Mouse (Mus musculus) liver, embryonic 14.5 days (tissue): ENCODE data around the gene Slc26a6. TPM values are rescaled to one million over a fixed set of nuclear protein-coding genes. Genes with fewer than 3 reads are reported as not detected.

Experiments used
- ATAC-seq: fragments of 200-750 bp; cut with Nextera tagmentation; 2 replicates; pipeline ENCODE4 v1.8.0; 2017; ENCODE audit warnings: moderate number of reproducible peaks, mild to moderate bottlenecking, moderate library complexity; ENCODE audit not compliant: insufficient read depth
- DNase-seq, 3 experiments: peaks; one replicate each; pipeline ENCODE4 v3.0.0-alpha.2; 2012 to 2013; ENCODE audit warnings: low read depth in 3 of 3, low spot score in 3 of 3
- H3K27ac ChIP-seq: fragments of 300-500 bp; sonication (generic); 2 replicates; pipeline ENCODE4 v1.5.1; 2014; ENCODE audit warnings: moderate library complexity, mild to moderate bottlenecking, control low read depth, inconsistent platforms
- H3K27me3 ChIP-seq: fragments of 300-500 bp; sonication (generic); 2 replicates; pipeline ENCODE4 v1.6.1; 2014; ENCODE audit warnings: mild to moderate bottlenecking, low read length, moderate library complexity; ENCODE audit not compliant: control insufficient read depth, insufficient read depth
- H3K36me3 ChIP-seq: fragments of 300-500 bp; sonication (generic); replicated peaks from 2 replicates; pipeline ENCODE4 v1.6.1; 2014; ENCODE audit warnings: low read depth; ENCODE audit not compliant: control insufficient read depth, insufficient read depth
- H3K4me1 ChIP-seq, 2 experiments: fragments of 200-500 bp in 1 of 2; fragments of 300-500 bp in 1 of 2; sonication (generic) in 1 of 2; replicated peaks; 2 replicates each; pipeline ENCODE4 v1.6.1; 2012 to 2014; ENCODE audit warnings: antibody characterized with exemption in 1 of 2, inconsistent platforms in 1 of 2, low read length in 1 of 2; ENCODE audit not compliant: control insufficient read depth in 2 of 2, insufficient read depth in 2 of 2
- H3K4me2 ChIP-seq: fragments of 300-500 bp; sonication (generic); 2 replicates; pipeline ENCODE4 v1.6.1; 2014; ENCODE audit warnings: low read depth, mild to moderate bottlenecking, control low read depth, moderate library complexity
- H3K4me3 ChIP-seq, 2 experiments: fragments of 200-500 bp in 1 of 2; fragments of 300-500 bp in 1 of 2; sonication (generic) in 1 of 2; 2 replicates each; pipeline ENCODE4 v1.5.1; 2012 to 2014; ENCODE audit warnings: low read depth in 2 of 2, low read length in 2 of 2, mild to moderate bottlenecking in 2 of 2, control low read depth in 1 of 2, inconsistent platforms in 1 of 2, moderate library complexity in 1 of 2; ENCODE audit not compliant: insufficient read depth in 1 of 2
- H3K9ac ChIP-seq: fragments of 300-500 bp; sonication (generic); replicated peaks from 2 replicates; pipeline ENCODE4 v1.6.1; 2014; ENCODE audit warnings: mild to moderate bottlenecking, control low read depth, moderate library complexity
- H3K9me3 ChIP-seq: fragments of 300-500 bp; sonication (generic); 2 replicates; pipeline ENCODE4 v1.6.1; 2016; ENCODE audit warnings: low read length, mixed read lengths; ENCODE audit not compliant: control insufficient read depth
- CTCF ChIP-seq: IDR thresholded peaks from 2 replicates; pipeline ENCODE4 v1.5.1; 2016; ENCODE audit warnings: antibody characterized with exemption, low read depth, control low read depth
- EP300 ChIP-seq: IDR thresholded peaks from 2 replicates; pipeline ENCODE4 v1.6.1; 2016; ENCODE audit warnings: antibody characterized with exemption, low read depth
- WGBS: fragments of 180-500 bp; shearing (Covaris S2); extraction: QIAGEN DNeasy Blood & Tissue Kit; methylation state at CpG from one replicate; pipeline ENCODE4 v1.1.7; 2014; ENCODE audit not compliant: insufficient replicate concordance; 5-methylcytosine and 5-hydroxymethylcytosine counted together
- polyA plus RNA-seq, 2 experiments: library from polyadenylated mRNA; depleted of rRNA in 1 of 2; stranded (reverse) in 1 of 2; unstranded in 1 of 2; fragments of >200 nt; fragmentation: Nextera tagmentation in 1 of 2; extraction: Ambion mirVana in 1 of 2; gene quantifications; 2 replicates each; pipeline versions ENCODE4 v1.2.1 to v1.2.3; 2012 to 2014

Gene Slc26a6
- polyA plus RNA-seq, 2 experiments = 4.6 to 7.0 TPM

- peaks cover 3 to 7% of the 10 kb centered on the region in 2 experiments for H3K4me1 ChIP-seq
- no peak within 1 kb of the TSS; the same call in 1 of the 2 replicates for H3K27ac ChIP-seq
- TF ChIP-seq EP300 (no peak), CTCF (peak; percentile 99)
- under 1% methylated on average over 58 of the region's 58 CpGs for WGBS
- H3K4me2 ChIP-seq = peak within 1 kb of the TSS; percentile 81
- peak within 1 kb of the TSS; percentile 84 for H3K9ac ChIP-seq
- H3K9me3 ChIP-seq = no peaks in the 10 kb centered on the region
- peaks cover 20% of the 10 kb centered on the region for H3K36me3 ChIP-seq
- peak; percentile 88 for ATAC-seq
- no peaks in the 10 kb centered on the region for H3K27me3 ChIP-seq
- peak; percentile 96 to 97 (median 96) for DNase-seq
- H3K4me3 ChIP-seq = peak within 1 kb of the TSS; percentile 86 to 90
These were observed 83.6 kb downstream of the Slc26a6 start, which contains the start of gene Uqcrc1 for GRCm38 (mm10) chr9:108936418-108937364. TSS of gene Uqcrc1 (plus strand) at chr9:108936633.

DNA sequence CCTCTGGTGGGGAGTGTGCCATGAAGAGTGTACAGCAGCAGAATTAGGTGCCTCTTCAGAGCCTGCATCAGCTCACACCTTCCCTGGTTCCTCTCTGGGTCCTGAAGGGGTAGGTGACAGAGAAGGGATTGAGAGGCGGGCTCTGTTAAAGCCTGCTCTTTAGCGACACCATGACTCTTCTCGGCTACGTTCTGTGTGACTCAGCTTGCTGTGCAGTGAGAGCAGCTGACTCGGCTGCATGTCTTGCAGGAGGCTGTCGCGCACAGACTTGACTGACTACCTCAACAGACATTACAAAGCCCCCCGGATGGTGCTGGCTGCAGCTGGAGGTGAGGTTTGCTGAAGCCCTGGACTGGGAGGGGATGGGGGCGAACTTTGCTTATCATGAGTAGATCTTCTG is 92.0 kb downstream of the Slc26a6 start:
- H3K36me3 ChIP-seq = peaks cover 75% of the 10 kb centered on the region
- WGBS = 73% methylated on average over 9 of the region's 9 CpGs
- TF ChIP-seq CTCF = no peak
- no peak for TF ChIP-seq EP300
- H3K9ac ChIP-seq = no peak overlapping the region
- no peak overlapping the region for H3K4me2 ChIP-seq
- H3K9me3 ChIP-seq = no peaks in the 10 kb centered on the region
- DNase-seq (no peak), ATAC-seq (no peak)
- H3K4me3 ChIP-seq = no peak overlapping the region
- H3K27ac ChIP-seq = no peak overlapping the region
- no peaks in the 10 kb centered on the region for H3K27me3 ChIP-seq
- 0 out of 4 replicates have a peak, but pooled peaks cover 0 to 2% of the 10 kb centered on the region in 2 experiments for H3K4me1 ChIP-seq

GRCm38 (mm10) chr9:108945608-108946007 is 92.5 kb downstream of the Slc26a6 start:
- H3K9me3 ChIP-seq = no peaks in the 10 kb centered on the region
- ATAC-seq (peak; percentile 64), DNase-seq (peak in 2 of 3 experiments; percentile 7 to 19)
- peaks cover 75% of the 10 kb centered on the region for H3K36me3 ChIP-seq
- no peaks in the 10 kb centered on the region for H3K27me3 ChIP-seq
- TF ChIP-seq CTCF (no peak), EP300 (peak; percentile 18; the same call in 1 of the 2 replicates)
- H3K27ac ChIP-seq = no peak overlapping the region
- no peak overlapping the region for H3K9ac ChIP-seq
- H3K4me3 ChIP-seq = no peak overlapping the region
- 46% methylated on average over 5 of the region's 5 CpGs for WGBS
- H3K4me2 ChIP-seq = no peak overlapping the region
- H3K4me1 ChIP-seq = 0 out of 4 replicates have a peak, but pooled peaks cover 0 to under 1% of the 10 kb centered on the region in 2 experiments

- peaks cover 50% of the 10 kb centered on the region for H3K36me3 ChIP-seq
- DNase-seq (no peak), ATAC-seq (no peak)
- H3K4me2 ChIP-seq = no peak overlapping the region
- no peak overlapping the region for H3K4me3 ChIP-seq
- no peak overlapping the region for H3K9ac ChIP-seq
- no peak for TF ChIP-seq CTCF
- no peak for TF ChIP-seq EP300
- no peaks in the 10 kb centered on the region for H3K9me3 ChIP-seq
- no peak overlapping the region for H3K27ac ChIP-seq
- H3K4me1 ChIP-seq = no peaks in the 10 kb centered on the region
- peaks cover 10% of the 10 kb centered on the region for H3K27me3 ChIP-seq
- WGBS = 78% methylated on average over 13 of the region's 13 CpGs
These were observed 96.3 kb downstream of the Slc26a6 start for GRCm38 (mm10) chr9:108949231-108949966.
